Mouse (Mus musculus) CH12.LX (cell line): ENCODE measurements around the gene Mrps18c.

Experiments used
- CTCF ChIP-seq, 2 experiments: IDR thresholded peaks in 1 of 2; conservative IDR thresholded peaks in 1 of 2; 2 replicates each; pipeline ENCODE4 v1.5.1; 2011 to 2012; ENCODE audit warnings: low read depth in 2 of 2, low read length in 2 of 2, improper control_type of control experiment in 1 of 2, inconsistent platforms in 1 of 2, mild to moderate bottlenecking in 1 of 2, moderate library complexity in 1 of 2
- MAZ ChIP-seq: IDR thresholded peaks from 2 replicates; pipeline ENCODE4 v1.6.1; 2012; ENCODE audit warnings: low read depth, mild to moderate bottlenecking, inconsistent platforms, low read length, improper control_type of control experiment, moderate library complexity
- POLR2A ChIP-seq: IDR thresholded peaks from 2 replicates; pipeline ENCODE4 v1.6.1; 2011; ENCODE audit warnings: low read depth, mild to moderate bottlenecking, improper control_type of control experiment, low read length
- TBP ChIP-seq: conservative IDR thresholded peaks from 2 replicates; pipeline ENCODE4 v1.6.1; 2011; ENCODE audit warnings: low read depth, low read length, improper control_type of control experiment
- ZC3H11A ChIP-seq: IDR thresholded peaks from 2 replicates; pipeline ENCODE4 v1.6.1; 2012; ENCODE audit warnings: low read depth, mild to moderate bottlenecking, inconsistent platforms, low read length, improper control_type of control experiment

DNA sequence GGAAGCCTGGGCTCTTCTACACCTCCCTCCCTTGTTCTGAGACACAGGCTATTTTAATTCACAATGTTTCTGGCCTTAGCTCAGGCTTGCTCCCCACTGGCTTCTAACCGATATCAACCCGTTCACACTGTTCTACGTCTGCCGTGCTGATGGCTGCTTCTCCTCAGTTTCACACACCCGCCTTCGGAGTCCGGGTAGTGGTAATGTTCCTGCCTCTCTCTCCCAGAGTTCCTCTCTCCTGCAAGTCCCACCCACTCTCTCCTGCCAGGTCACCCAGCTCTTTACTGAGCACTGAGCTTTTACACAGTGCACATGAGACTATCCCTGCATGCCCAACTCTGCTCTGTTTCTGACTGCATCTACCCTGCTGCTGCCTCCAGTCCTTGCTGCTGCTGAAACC, 32.4 kb upstream of the Mrps18c start:
- TF ChIP-seq CTCF (conservative IDR thresholded peaks at IDR 0.05 in 1 of 2, IDR thresholded peaks at IDR 0.05 in 1 of 2; ENCODE audit: low read depth in 2 of 2, low read length in 2 of 2), result no peak
- TF ChIP-seq TBP, result no peak
- TF ChIP-seq ZC3H11A, result no peak
- no peak for TF ChIP-seq MAZ
- TF ChIP-seq POLR2A, result no peak
